Mouse (Mus musculus): Measurements from ENCODE around the gene Ubxn2a. TPM values are rescaled to one million over a fixed set of nuclear protein-coding genes. Genes with fewer than 3 reads are reported as not detected.
A peak's percentile ranks its signal among the peaks of the same experiment; 100 is the strongest.

Ubxn2a gene
- polyA plus RNA-seq, 1 experiment: 12.1 TPM

DNA sequence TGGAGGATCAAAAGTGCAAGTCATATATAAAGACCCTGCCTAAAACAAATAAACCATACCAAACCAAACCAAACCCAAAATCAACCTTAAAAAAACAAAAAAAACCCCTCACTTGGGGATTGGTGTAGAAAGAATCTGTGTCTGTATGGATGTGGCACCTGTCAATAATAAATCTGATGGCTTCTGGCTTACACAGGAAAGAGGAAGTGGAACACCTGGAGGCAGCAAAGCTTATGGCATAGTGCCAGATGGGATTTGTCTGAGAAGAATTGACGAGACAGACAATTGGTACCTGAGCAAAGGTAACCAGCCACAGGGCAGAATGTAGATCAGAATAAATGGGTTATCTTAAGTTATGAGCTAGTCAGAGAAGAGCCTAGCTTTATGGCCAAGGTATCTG lies 22.4 kb downstream of the Ubxn2a start:
- no peaks in the 10 kb centered on the region for H3K4me1 ChIP-seq (ENCODE audit: control insufficient read depth, insufficient read depth, low read length)
- no peak overlapping the region for H3K27ac ChIP-seq (ENCODE audit: insufficient read depth, low read depth, low read length)
- no peak overlapping the region for H3K4me3 ChIP-seq (ENCODE audit: insufficient read depth, low read length)
- TF ChIP-seq POLR2A (IDR thresholded peaks at IDR 0.05; ENCODE audit: borderline replicate concordance, low read depth, low read length) (no peak), CTCF (IDR thresholded peaks at IDR 0.05; ENCODE audit: low read depth, low read length) (no peak)

GRCm38 (mm10) chr12:4882086-4882485 lies 25.4 kb downstream of the Ubxn2a start:
- no peak overlapping the region for H3K4me3 ChIP-seq (ENCODE audit: insufficient read depth, low read length)
- no peaks in the 10 kb centered on the region for H3K4me1 ChIP-seq (ENCODE audit: control insufficient read depth, insufficient read depth, low read length)
- H3K27ac ChIP-seq (ENCODE audit: insufficient read depth, low read depth, low read length): no peak overlapping the region
- TF ChIP-seq POLR2A (IDR thresholded peaks at IDR 0.05; ENCODE audit: borderline replicate concordance, low read depth, low read length) (no peak), CTCF (IDR thresholded peaks at IDR 0.05; ENCODE audit: low read depth, low read length) (no peak)

GRCm38 (mm10) chr12:4879048-4879447 lies 28.5 kb downstream of the Ubxn2a start:
- TF ChIP-seq POLR2A (IDR thresholded peaks at IDR 0.05; ENCODE audit: borderline replicate concordance, low read depth, low read length) (no peak), CTCF (IDR thresholded peaks at IDR 0.05; ENCODE audit: low read depth, low read length) (no peak)
- Histone ChIP-seq H3K4me1 (ENCODE audit: control insufficient read depth, insufficient read depth, low read length) (no peaks in the 10 kb centered on the region), H3K27ac (ENCODE audit: insufficient read depth, low read depth, low read length) (no peak overlapping the region), H3K4me3 (ENCODE audit: insufficient read depth, low read length) (no peak overlapping the region)

- TF ChIP-seq POLR2A (IDR thresholded peaks at IDR 0.05; ENCODE audit: borderline replicate concordance, low read depth, low read length) (no peak), CTCF (IDR thresholded peaks at IDR 0.05; ENCODE audit: low read depth, low read length) (no peak)
- Histone ChIP-seq H3K4me1 (ENCODE audit: control insufficient read depth, insufficient read depth, low read length) (no peaks in the 10 kb centered on the region), H3K4me3 (ENCODE audit: insufficient read depth, low read length) (no peak overlapping the region), H3K27ac (ENCODE audit: insufficient read depth, low read depth, low read length) (no peak overlapping the region)
Measured at GRCm38 (mm10) chr12:4878296-4878783, 29.2 kb downstream of the Ubxn2a start.

DNA sequence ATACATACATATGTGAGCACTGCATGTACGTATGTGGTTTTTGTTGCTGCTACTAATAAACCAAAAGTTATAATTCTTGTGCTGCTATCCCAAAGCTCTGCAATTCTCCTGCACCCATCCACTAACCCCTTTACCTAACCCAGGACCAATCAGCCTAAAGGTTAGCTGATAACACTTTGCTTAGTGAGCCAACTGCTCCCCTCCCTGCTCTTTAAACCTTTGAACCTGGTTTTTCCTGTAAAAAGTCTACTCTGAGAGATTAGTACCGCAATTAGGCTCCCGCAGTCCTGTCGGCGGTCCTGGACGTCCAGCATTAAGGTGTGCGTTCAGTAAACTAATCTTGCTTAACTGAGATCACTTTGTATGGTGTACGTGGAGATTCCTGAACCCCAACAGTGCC lies 31.9 kb downstream of the Ubxn2a start:
- Histone ChIP-seq H3K4me3 (ENCODE audit: insufficient read depth, low read length) (no peak overlapping the region), H3K27ac (ENCODE audit: insufficient read depth, low read depth, low read length) (no peak overlapping the region), H3K4me1 (ENCODE audit: control insufficient read depth, insufficient read depth, low read length) (no peaks in the 10 kb centered on the region)
- TF ChIP-seq CTCF (IDR thresholded peaks at IDR 0.05; ENCODE audit: low read depth, low read length) (no peak), POLR2A (IDR thresholded peaks at IDR 0.05; ENCODE audit: borderline replicate concordance, low read depth, low read length) (no peak)

- TF ChIP-seq CTCF (IDR thresholded peaks at IDR 0.05; ENCODE audit: low read depth, low read length): no peak
- no peak for TF ChIP-seq POLR2A (IDR thresholded peaks at IDR 0.05; ENCODE audit: borderline replicate concordance, low read depth, low read length)
- Histone ChIP-seq H3K27ac (ENCODE audit: insufficient read depth, low read depth, low read length) (no peak within 1 kb of the TSS), H3K4me1 (ENCODE audit: control insufficient read depth, insufficient read depth, low read length) (no peaks in the 10 kb centered on the region), H3K4me3 (ENCODE audit: insufficient read depth, low read length) (peak within 1 kb of the TSS; percentile 47)
Measured at GRCm38 (mm10) chr12:4874161-4874927, 33.2 kb downstream of the Ubxn2a start, which contains the start of gene Mfsd2b. Gene Mfsd2b, minus strand, starts transcription at chr12:4874359.

DNA sequence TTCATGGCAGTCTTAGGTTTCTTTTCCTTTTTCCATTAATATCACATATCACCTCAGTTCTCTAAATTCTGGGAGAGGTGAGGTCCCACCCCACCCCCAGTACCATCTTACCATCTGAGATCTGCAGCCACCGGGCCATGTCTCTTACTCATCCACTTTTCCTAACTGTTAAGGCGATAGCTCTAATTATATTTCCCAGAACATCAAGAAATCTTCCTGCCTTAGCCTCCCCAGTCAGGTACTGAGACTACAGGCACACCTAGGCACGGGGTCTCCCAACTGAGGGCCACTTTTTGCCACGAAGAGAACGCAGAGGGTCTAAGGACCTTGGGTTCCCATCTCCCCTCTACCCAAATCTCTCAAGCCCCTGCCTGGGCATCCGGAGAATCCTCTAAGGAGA lies 34.0 kb downstream of the Ubxn2a start:
- no peak overlapping the region for H3K27ac ChIP-seq (ENCODE audit: insufficient read depth, low read depth, low read length)
- H3K4me3 ChIP-seq (ENCODE audit: insufficient read depth, low read length): no peak overlapping the region
- no peaks in the 10 kb centered on the region for H3K4me1 ChIP-seq (ENCODE audit: control insufficient read depth, insufficient read depth, low read length)
- TF ChIP-seq POLR2A (IDR thresholded peaks at IDR 0.05; ENCODE audit: borderline replicate concordance, low read depth, low read length) (no peak), CTCF (IDR thresholded peaks at IDR 0.05; ENCODE audit: low read depth, low read length) (no peak)

GRCm38 (mm10) chr12:4872983-4873477 lies 34.5 kb downstream of the Ubxn2a start:
- Histone ChIP-seq H3K4me1 (ENCODE audit: control insufficient read depth, insufficient read depth, low read length) (no peaks in the 10 kb centered on the region), H3K27ac (ENCODE audit: insufficient read depth, low read depth, low read length) (no peak overlapping the region), H3K4me3 (ENCODE audit: insufficient read depth, low read length) (no peak overlapping the region)
- TF ChIP-seq CTCF (IDR thresholded peaks at IDR 0.05; ENCODE audit: low read depth, low read length) (no peak), POLR2A (IDR thresholded peaks at IDR 0.05; ENCODE audit: borderline replicate concordance, low read depth, low read length) (no peak)

- Histone ChIP-seq H3K4me1 (ENCODE audit: control insufficient read depth, insufficient read depth, low read length) (no peaks in the 10 kb centered on the region), H3K4me3 (ENCODE audit: insufficient read depth, low read length) (no peak overlapping the region), H3K27ac (ENCODE audit: insufficient read depth, low read depth, low read length) (no peak overlapping the region)
- TF ChIP-seq POLR2A (IDR thresholded peaks at IDR 0.05; ENCODE audit: borderline replicate concordance, low read depth, low read length) (no peak), CTCF (IDR thresholded peaks at IDR 0.05; ENCODE audit: low read depth, low read length) (no peak)
Measured at GRCm38 (mm10) chr12:4872273-4872672, 35.2 kb downstream of the Ubxn2a start.

DNA sequence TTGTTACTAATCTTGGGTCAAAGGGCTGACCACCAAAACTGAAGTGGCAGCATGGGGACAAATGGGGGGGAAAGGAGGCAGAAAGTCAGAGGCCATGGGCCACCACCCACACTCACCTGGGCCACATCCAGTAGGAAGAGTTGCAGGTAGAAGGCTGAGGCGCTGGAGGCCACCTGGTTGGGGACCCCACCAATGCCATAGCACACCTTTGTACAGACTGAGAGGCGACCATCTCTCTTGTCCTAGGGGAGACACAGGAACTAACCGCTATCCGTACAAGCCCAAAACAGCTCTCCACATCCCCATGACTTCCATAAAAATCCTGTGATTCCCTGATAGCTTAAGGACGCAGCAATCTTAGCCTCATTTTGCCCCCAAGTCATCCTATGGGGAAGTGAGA lies 36.2 kb downstream of the Ubxn2a start:
- no peaks in the 10 kb centered on the region for H3K4me1 ChIP-seq (ENCODE audit: control insufficient read depth, insufficient read depth, low read length)
- no peak for TF ChIP-seq POLR2A (IDR thresholded peaks at IDR 0.05; ENCODE audit: borderline replicate concordance, low read depth, low read length)
- no peak for TF ChIP-seq CTCF (IDR thresholded peaks at IDR 0.05; ENCODE audit: low read depth, low read length)
- H3K27ac ChIP-seq (ENCODE audit: insufficient read depth, low read depth, low read length): no peak overlapping the region
- no peak overlapping the region for H3K4me3 ChIP-seq (ENCODE audit: insufficient read depth, low read length)

Measured in bone marrow macrophage, adult 2 months (primary cell).